Mouse (Mus musculus): ENCODE measurements at regions not wholly inside any gene's neighbourhood (a gene's known extent, or its start where the extent isn't known, plus 50 kb on each side); places are given as distances from the start of the nearest gene placed in this dataset.

DNA sequence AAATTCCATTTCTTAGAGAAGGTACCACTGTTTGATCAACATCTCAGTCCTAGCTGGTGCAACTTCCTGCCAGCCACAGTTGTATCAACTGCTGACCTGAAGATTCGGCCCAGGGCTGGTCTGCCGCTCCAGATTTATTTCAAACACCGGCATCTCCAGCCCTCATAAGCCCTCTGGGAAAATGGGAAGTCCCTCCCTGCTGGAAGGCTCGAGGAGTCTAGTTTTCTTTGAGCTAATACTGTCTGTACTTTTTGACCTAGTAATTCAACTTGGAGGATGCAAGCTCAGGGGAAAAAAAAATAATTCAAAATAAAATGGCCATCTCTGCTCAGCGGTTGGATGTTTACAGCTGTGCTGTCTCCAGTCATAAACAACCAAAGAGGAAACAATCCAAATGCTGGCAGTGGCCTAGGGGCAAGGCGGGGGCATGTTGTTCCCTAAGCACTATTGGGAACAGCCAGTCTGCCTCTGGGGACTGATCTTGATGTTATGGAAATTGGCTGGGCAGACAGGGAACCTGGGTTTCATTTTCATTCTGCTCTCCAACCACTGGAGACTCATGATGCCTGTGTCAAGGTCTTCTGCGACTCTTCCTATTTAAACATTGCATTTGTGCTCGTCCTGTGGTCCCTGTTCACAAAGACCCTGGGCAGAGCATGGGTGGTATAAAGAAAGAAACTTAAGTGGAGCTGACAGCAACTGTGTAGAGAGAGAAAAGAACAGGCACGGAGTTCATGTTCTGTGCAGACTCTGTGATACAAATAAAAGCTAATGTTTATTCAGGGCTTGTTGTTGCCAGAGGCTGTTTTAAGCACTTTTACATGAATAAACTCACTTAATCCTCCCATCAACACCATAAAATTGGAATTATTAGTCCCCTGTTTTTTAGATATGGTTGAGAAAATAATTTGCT is 179.8 kb upstream of the Fggy start:
- TF ChIP-seq CTCF (IDR thresholded peaks at IDR 0.05; ENCODE audit: extremely low read depth, insufficient read length, insufficient replicate concordance, low read depth, low read length): no peak
- TF ChIP-seq POLR2A (IDR thresholded peaks at IDR 0.05; ENCODE audit: low read depth, low read length): no peak
